Mouse (Mus musculus): Measurements from ENCODE around the gene Zfp944. TPM values are rescaled to one million over a fixed set of nuclear protein-coding genes. Genes with fewer than 3 reads are reported as not detected.
"Not testable (repeated sequence)": the region's sequence is repeated elsewhere in the genome, so short reads cannot be mapped to it uniquely, and the experiment has no call there.

Gene Zfp944
- polyA plus RNA-seq (2012; rRNA removed), result 8.5 and 8.8 TPM in 2 replicates

DNA sequence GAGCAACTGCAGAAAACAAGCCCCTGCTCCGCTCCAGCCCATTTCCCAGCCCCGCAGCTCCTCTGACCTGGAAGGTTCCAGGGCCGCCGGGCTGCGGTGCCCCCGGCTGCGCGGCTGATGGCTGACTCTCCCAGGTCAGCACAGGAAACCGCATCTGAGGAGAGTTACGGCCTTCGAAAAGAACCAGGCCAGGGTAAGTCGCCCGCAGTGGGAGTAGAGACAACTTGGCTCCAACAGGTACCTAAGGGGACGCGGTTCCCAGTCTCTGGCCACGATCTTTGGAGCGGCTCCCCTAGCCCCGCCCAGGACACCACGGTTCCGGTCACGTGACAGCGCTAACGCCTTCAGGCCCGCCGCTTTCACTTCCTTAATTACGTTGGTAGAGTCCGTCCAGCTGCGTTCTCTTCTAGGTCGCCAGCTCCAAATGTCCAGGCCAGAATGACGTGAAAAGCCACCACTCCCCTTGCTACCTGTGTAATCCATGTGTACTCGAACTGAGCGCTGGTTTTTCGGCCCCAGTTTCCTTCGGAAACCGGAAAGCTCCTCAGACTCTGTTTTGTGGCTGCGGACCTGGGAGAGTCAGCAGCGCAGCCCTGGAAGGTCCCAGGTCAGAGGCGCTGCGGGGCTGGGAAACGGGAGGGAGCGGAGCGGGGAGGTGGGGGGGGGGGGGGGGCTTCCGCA is at the start of gene Zfp944, which contains the start of gene Zfp758:
TSS of gene Zfp944 (minus strand) at position 300 of the 681 bp plus-strand sequence.
TSS of gene Zfp758 (plus strand) at position 353 of the 681 bp plus-strand sequence.
- DNase-seq (ENCODE audit: extremely low spot score in 1 of 2, low spot score in 1 of 2), result peak; percentile 3 to 18

DNA sequence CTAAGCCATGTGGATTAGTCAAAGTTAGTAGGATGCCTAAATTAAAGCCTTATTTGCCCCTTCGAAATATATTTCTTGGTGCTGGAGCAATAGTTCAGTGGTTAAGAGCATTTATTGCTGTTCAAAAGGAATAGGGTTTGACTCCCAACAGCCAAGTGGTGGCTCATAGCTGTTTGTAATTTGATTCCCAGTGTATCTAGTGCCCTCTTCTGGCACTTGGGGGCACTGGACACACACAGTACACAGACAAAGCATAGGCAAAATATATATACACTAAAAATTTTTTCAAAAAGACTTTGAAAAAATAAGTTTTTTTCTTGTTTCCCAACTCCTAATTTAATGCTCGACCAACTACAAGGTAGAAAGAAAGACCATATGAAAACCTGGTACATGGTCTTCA is 49.6 kb upstream of the Zfp944 start:
- DNase-seq (ENCODE audit: extremely low spot score in 1 of 2, low spot score in 1 of 2), result peak in 1 of 2 experiments; percentile 7

DNA sequence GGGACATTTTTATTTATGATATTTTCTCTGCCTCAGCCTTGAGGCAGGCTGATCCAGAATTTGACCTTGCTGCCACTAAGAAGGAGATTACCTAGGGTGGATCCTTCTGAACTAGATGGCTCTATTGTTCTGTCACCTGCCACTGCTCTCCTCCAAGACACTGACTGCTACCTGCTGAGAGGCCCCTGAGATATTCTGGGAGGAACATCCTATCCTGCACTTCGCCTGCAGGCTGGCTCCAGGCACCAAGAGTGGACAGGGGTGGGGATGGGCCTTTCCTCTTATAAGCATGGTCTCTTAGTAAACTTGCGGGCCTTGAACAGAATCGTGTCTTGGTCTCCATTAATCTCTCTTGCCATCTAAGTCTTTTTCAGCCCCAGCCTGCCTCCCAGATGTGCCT is 2.7 kb upstream of the Zfp944 start:
- DNase-seq (ENCODE audit: extremely low spot score in 1 of 2, low spot score in 1 of 2), result no peak

DNA sequence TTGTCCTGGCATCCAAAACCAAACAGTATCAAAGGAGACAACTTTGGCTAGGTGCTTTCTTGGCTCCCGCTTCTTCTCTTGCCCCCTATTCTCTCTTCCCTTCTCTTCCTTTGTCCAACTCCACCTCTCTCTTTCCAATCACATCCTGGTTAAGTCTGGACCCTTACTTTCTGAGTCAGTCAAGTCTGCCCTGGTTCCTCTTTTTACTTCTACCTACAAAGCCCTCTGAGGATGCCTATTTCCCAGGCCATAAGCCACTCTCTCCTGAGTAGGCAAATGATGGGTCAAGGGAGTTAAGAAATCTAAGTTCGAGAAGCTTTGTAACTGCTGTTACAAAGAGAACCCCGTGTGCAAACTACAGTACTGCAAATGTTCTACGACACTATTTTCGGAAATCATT is 628 bp downstream of the Zfp944 start:
- no peak for DNase-seq (ENCODE audit: extremely low spot score in 1 of 2, low spot score in 1 of 2)

DNA sequence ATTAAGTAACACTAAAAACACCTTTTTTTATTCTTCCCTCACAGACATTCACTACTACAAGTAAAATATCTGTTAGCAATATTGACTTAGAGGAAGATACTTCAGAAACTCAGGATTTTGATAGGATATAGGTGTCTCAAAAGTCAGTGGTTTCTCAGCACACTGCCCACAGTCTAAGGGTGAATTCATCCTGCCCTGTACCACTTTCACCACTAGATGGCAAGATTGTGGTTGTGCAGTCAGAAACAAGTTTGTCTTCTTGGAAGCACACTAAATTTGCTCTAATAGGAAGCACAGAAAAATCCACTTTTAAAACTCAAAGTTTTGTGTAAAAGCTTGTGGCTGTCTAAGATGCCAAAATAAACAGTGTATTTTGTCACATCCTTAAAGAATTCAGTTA is 8.4 kb downstream of the Zfp944 start:
- DNase-seq (ENCODE audit: extremely low spot score in 1 of 2, low spot score in 1 of 2), result peak; percentile 7 to 60

DNA sequence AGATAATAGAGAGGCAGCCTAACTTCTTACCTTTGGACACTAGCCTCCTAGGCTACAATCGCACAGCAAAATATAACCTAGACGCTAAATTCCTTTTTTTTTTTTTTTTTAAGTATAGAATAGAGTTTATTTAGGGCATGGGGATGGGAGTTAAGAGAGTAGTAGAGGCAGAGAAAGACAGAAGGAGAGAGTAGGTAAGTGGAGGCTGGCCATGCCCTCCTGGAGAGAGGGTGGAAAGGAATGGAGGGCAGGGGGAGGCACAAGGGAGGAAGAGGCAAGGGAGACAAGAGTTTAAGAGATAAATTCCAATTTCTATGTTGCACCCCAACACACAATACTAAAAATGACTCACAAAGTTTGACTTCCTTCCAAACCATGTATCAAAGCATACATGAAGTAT is 46.0 kb downstream of the Zfp944 start:
- DNase-seq (ENCODE audit: extremely low spot score in 1 of 2, low spot score in 1 of 2), result not testable (repeated sequence)

DNA sequence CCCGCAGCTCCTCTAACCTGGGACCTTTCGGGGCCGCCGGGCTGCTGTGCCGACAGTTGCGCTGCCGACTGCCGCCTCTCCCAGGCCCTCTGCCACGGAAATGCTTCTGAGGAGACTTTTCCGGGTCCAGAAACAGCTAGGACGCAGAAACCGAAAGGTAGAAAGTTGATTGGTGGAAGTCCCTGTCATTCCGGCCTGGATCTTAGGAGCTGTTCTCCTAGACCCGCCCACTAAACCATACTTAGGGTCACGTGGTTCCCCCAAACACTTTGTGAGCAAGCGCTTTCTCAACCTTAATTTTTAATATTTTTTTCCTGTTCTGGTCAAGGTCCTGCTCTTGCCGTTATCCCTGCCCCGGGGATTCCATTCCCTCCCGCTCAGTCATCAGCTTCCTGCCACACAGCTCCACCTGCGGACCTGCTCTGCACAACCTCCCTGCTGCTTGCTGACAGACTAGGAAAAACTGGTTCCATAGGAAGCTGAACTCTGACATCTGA is 46.4 kb downstream of the Zfp944 start, which contains the start of gene CT030661.1:
TSS of gene CT030661.1 (minus strand) at position 108 of the 497 bp plus-strand sequence.
- DNase-seq (ENCODE audit: extremely low spot score in 1 of 2, low spot score in 1 of 2), result peak; percentile 95 to 98

DNA sequence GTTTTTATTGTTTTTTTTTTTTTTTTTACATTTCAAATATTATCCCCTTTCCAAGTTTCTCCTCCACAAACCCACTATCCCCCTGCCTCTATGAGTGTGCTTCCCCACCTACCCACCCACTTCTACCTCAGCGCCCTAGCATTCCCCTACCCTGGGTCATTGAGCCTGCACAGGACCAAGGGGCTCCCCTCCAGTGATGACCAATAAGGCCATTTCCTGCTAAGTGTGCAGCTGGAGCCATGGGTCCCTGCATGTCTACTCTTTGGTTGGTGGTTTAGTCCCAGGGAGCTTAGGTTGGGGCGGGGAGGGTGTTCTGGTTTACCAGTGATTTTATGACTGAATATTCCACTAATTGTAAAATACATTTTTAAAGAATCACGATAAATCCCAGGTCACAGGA is 47.0 kb downstream of the Zfp944 start:
- peak in 1 of 2 experiments; percentile 2 for DNase-seq (ENCODE audit: extremely low spot score in 1 of 2, low spot score in 1 of 2)

Other genes with a start within 250 kb of the Zfp944 start
- gene Zfp947, start 195.2 kb downstream of the Zfp944 start, polyA plus RNA-seq (2012; rRNA removed), result 0.38 and 0.54 TPM in 2 replicates
- 2.1 and 2.9 TPM in 2 replicates for gene Zfp994, start 135.8 kb downstream of the Zfp944 start, polyA plus RNA-seq (2012; rRNA removed)
- 8.5 and 9.9 TPM in 2 replicates for gene CT030661.1, start 46.6 kb downstream of the Zfp944 start, polyA plus RNA-seq (2012; rRNA removed)
- 3.9 and 5.6 TPM in 2 replicates for gene Zfp758, start 53 bp upstream of the Zfp944 start, polyA plus RNA-seq (2012; rRNA removed)
- 12.3 and 12.9 TPM in 2 replicates for gene Zfp946, start 62.8 kb upstream of the Zfp944 start, polyA plus RNA-seq (2012; rRNA removed)
- gene Vmn2r111, start 212.1 kb upstream of the Zfp944 start, polyA plus RNA-seq (2012; rRNA removed), result not detected in 2 replicates
- not detected in 2 replicates for gene Vmn2r112, start 239.6 kb upstream of the Zfp944 start, polyA plus RNA-seq (2012; rRNA removed)